Mouse (Mus musculus): ENCODE measurements around the gene Fanci. TPM values are rescaled to one million over a fixed set of nuclear protein-coding genes. Genes with fewer than 3 reads are reported as not detected.
A peak's percentile ranks its signal among the peaks of the same experiment; 100 is the strongest.

Fanci gene
- polyA plus RNA-seq, 1 experiment from 2014 or later = 6.9 TPM

DNA sequence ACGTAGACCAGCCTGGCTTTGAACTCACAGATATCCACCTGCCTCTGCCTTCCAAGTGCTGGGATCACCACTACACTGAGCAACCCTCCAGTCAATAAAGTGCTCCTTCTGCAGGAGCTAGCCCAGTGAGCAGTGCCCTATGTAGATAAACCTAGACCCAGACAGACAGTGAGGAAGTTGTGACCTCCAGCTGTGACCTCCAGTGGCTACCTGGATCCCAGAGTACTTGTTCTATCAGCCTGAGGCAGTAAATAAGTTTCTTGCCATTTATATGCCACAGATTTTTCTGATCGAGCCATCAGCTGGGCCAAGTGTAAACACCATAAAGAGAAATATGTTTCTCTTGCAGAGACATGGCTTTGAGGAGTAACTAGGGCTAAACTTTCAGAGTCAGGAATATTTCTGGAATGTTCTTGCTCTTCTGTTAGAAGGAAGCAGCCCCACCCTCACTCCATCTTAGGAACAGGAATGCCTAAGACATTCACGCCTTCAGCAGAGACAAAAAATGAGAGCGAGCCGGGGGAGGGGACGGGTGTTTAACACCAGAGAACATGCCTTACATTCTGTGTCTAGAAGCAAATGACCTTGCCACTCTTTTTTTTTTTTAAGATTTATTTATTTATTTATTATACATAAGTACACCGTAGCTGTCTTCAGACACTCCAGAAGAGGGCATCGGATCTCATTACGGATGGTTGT lies 81.9 kb downstream of the Fanci start:
- H3K27ac ChIP-seq (ENCODE audit: low read depth, low read length) = no peak overlapping the region
- H3K4me3 ChIP-seq (ENCODE audit: low read depth, low read length) = no peak overlapping the region
- H3K4me1 ChIP-seq (ENCODE audit: control insufficient read depth, insufficient read depth, low read length) = no peaks in the 10 kb centered on the region
- no peaks in the 10 kb centered on the region for H3K27me3 ChIP-seq (replicated peaks; ENCODE audit: control insufficient read depth, insufficient read depth, low read length)
- no peak overlapping the region for H3K9ac ChIP-seq (ENCODE audit: low read length)
- ATAC-seq = no peak
- H3K9me3 ChIP-seq (replicated peaks; ENCODE audit: control insufficient read depth, low read length) = no peaks in the 10 kb centered on the region
- H3K36me3 ChIP-seq (ENCODE audit: control insufficient read depth, insufficient read depth, low read length) = no peaks in the 10 kb centered on the region
- no peak overlapping the region for H3K4me2 ChIP-seq (ENCODE audit: low read length)
- DNase-seq (ENCODE audit: low spot score) = no peak
- WGBS = 95% methylated on average over 9 of the region's 9 CpGs

GRCm38 (mm10) chr7:79474831-79475399 lies 83.2 kb downstream of the Fanci start:
- no peak overlapping the region for H3K9ac ChIP-seq (ENCODE audit: low read length)
- DNase-seq (ENCODE audit: low spot score) = no peak
- H3K4me3 ChIP-seq (ENCODE audit: low read depth, low read length) = no peak overlapping the region
- no peaks in the 10 kb centered on the region for H3K36me3 ChIP-seq (ENCODE audit: control insufficient read depth, insufficient read depth, low read length)
- no peaks in the 10 kb centered on the region for H3K27me3 ChIP-seq (replicated peaks; ENCODE audit: control insufficient read depth, insufficient read depth, low read length)
- H3K4me1 ChIP-seq (ENCODE audit: control insufficient read depth, insufficient read depth, low read length) = no peaks in the 10 kb centered on the region
- H3K4me2 ChIP-seq (ENCODE audit: low read length) = no peak overlapping the region
- ATAC-seq = no peak
- 88% methylated on average over 5 of the region's 5 CpGs for WGBS
- no peaks in the 10 kb centered on the region for H3K9me3 ChIP-seq (replicated peaks; ENCODE audit: control insufficient read depth, low read length)
- H3K27ac ChIP-seq (ENCODE audit: low read depth, low read length) = no peak overlapping the region

GRCm38 (mm10) chr7:79486528-79486927 lies 94.8 kb downstream of the Fanci start:
- ATAC-seq (no peak), DNase-seq (ENCODE audit: low spot score) (no peak)
- Histone ChIP-seq H3K4me3 (ENCODE audit: low read depth, low read length) (no peak overlapping the region), H3K9ac (ENCODE audit: low read length) (no peak overlapping the region), H3K27me3 (replicated peaks; ENCODE audit: control insufficient read depth, insufficient read depth, low read length) (no peaks in the 10 kb centered on the region), H3K9me3 (replicated peaks; ENCODE audit: control insufficient read depth, low read length) (no peaks in the 10 kb centered on the region), H3K4me2 (ENCODE audit: low read length) (no peak overlapping the region), H3K36me3 (ENCODE audit: control insufficient read depth, insufficient read depth, low read length) (no peaks in the 10 kb centered on the region), H3K4me1 (ENCODE audit: control insufficient read depth, insufficient read depth, low read length) (no peaks in the 10 kb centered on the region), H3K27ac (ENCODE audit: low read depth, low read length) (no peak overlapping the region)
- WGBS = 59% methylated on average over 10 of the region's 10 CpGs

DNA sequence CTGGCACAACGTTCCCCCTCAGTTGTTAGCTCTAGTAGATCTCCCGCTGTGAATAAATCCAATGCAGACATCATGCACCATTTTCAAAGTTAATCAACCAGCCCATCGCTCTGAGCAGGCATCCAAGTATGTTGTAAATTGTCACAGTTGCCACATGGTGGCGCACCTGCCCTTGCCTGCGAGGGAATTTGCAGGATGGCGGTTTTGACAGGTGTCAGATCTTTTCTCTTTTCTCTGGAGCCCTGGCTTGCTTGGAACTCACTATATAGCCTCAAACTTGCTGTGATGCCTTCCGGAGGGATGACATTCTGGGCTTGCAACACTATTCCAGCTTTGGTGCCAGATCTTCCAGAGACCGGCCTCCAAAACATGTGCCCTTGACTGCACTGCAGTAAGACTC lies 102.2 kb downstream of the Fanci start:
- Histone ChIP-seq H3K4me1 (ENCODE audit: control insufficient read depth, insufficient read depth, low read length) (peaks cover 19% of the 10 kb centered on the region), H3K9me3 (replicated peaks; ENCODE audit: control insufficient read depth, low read length) (no peaks in the 10 kb centered on the region), H3K4me3 (ENCODE audit: low read depth, low read length) (no peak overlapping the region), H3K4me2 (ENCODE audit: low read length) (no peak overlapping the region), H3K27me3 (replicated peaks; ENCODE audit: control insufficient read depth, insufficient read depth, low read length) (no peaks in the 10 kb centered on the region), H3K27ac (ENCODE audit: low read depth, low read length) (no peak overlapping the region), H3K9ac (ENCODE audit: low read length) (no peak overlapping the region), H3K36me3 (ENCODE audit: control insufficient read depth, insufficient read depth, low read length) (no peaks in the 10 kb centered on the region)
- 6% methylated on average over 8 of the region's 8 CpGs for WGBS
- ATAC-seq = no peak
- DNase-seq (ENCODE audit: low spot score) = peak; percentile 89

DNA sequence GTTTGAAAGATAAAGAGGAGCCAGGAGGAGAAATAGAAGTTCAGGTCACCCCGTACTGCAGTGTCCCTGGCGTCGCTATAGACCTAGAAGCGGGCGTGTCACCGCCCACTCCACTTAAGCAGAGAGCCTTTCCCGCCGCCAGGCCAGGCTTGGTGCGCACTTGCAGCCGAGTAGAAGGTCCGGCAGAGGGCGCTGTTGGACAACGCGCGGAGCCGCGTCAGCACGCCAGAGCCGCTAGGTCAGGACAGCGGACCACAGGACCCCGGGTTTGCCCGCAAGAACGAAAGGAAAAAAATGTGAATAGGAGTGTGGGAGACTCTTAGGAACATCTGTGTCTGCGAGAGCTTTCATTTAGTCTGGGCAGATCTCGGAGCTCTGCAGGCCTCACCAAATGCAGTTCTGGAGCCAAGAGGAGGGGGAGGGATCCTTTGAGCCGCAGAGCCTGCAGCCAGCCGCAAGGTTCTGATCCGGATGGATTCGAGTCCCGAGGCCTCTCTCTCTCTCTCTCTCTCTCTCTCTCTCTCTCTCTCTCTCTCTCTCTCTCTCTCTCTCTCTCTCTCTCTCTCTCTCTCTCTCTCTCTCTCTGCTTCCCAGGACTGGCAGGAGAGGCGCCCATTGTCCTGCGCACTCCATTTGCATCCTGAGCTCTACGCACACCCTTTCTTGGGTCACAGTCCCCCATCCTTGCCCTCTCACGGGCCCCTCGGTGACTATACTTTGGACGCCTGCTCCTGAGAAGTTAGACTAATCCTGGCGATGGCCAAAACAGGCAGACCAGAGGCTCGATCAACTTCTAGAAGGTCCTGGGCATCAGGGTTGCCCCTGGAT lies 104.5 kb downstream of the Fanci start:
- ATAC-seq = peak; percentile 63

GRCm38 (mm10) chr7:79496816-79497328 lies 105.1 kb downstream of the Fanci start:
- peak overlapping the region; percentile 100 for H3K9ac ChIP-seq (ENCODE audit: low read length)
- H3K4me2 ChIP-seq (ENCODE audit: low read length) = peak overlapping the region; percentile 99
- H3K36me3 ChIP-seq (ENCODE audit: control insufficient read depth, insufficient read depth, low read length) = peaks cover 7% of the 10 kb centered on the region
- ATAC-seq (no peak), DNase-seq (ENCODE audit: low spot score) (peak; percentile 28)
- peaks cover 19% of the 10 kb centered on the region for H3K4me1 ChIP-seq (ENCODE audit: control insufficient read depth, insufficient read depth, low read length)
- H3K9me3 ChIP-seq (replicated peaks; ENCODE audit: control insufficient read depth, low read length) = no peaks in the 10 kb centered on the region
- WGBS = 5% methylated on average over 9 of the region's 9 CpGs
- H3K27ac ChIP-seq (ENCODE audit: low read depth, low read length) = peak overlapping the region; percentile 100
- H3K4me3 ChIP-seq (ENCODE audit: low read depth, low read length) = peak overlapping the region; percentile 99
- H3K27me3 ChIP-seq (replicated peaks; ENCODE audit: control insufficient read depth, insufficient read depth, low read length) = no peaks in the 10 kb centered on the region

More for the DNA sequence above, 104.5 kb downstream of the Fanci start:
- peak overlapping the region; percentile 100 for H3K9ac ChIP-seq (ENCODE audit: low read length)
- H3K27ac ChIP-seq (ENCODE audit: low read depth, low read length) = peak overlapping the region; percentile 100
- peak; percentile 94 for DNase-seq (ENCODE audit: low spot score)
- no peaks in the 10 kb centered on the region for H3K9me3 ChIP-seq (replicated peaks; ENCODE audit: control insufficient read depth, low read length)
- H3K4me1 ChIP-seq (ENCODE audit: control insufficient read depth, insufficient read depth, low read length) = peaks cover 19% of the 10 kb centered on the region
- peak overlapping the region; percentile 99 for H3K4me3 ChIP-seq (ENCODE audit: low read depth, low read length)
- peak overlapping the region; percentile 99 for H3K4me2 ChIP-seq (ENCODE audit: low read length)
- H3K27me3 ChIP-seq (replicated peaks; ENCODE audit: control insufficient read depth, insufficient read depth, low read length) = no peaks in the 10 kb centered on the region
- 1% methylated on average over 38 of the region's 38 CpGs for WGBS
- 0 out of 2 replicates have a peak, but pooled peaks cover under 1% of the 10 kb centered on the region for H3K36me3 ChIP-seq (ENCODE audit: control insufficient read depth, insufficient read depth, low read length)

- DNase-seq (ENCODE audit: low spot score) (peak; percentile 90), ATAC-seq (peak; percentile 32)
- H3K4me1 ChIP-seq (ENCODE audit: control insufficient read depth, insufficient read depth, low read length) = peaks cover 19% of the 10 kb centered on the region
- H3K36me3 ChIP-seq (ENCODE audit: control insufficient read depth, insufficient read depth, low read length) = peaks cover 15% of the 10 kb centered on the region
- peak overlapping the region; percentile 99; the same call in 1 of the 2 replicates for H3K4me3 ChIP-seq (ENCODE audit: low read depth, low read length)
- peak overlapping the region; percentile 100 for H3K9ac ChIP-seq (ENCODE audit: low read length)
- H3K27ac ChIP-seq (ENCODE audit: low read depth, low read length) = peak overlapping the region; percentile 100
- H3K27me3 ChIP-seq (replicated peaks; ENCODE audit: control insufficient read depth, insufficient read depth, low read length) = no peaks in the 10 kb centered on the region
- WGBS = 1% methylated on average over 20 of the region's 20 CpGs
- no peaks in the 10 kb centered on the region for H3K9me3 ChIP-seq (replicated peaks; ENCODE audit: control insufficient read depth, low read length)
- peak overlapping the region; percentile 99 for H3K4me2 ChIP-seq (ENCODE audit: low read length)
Measured at GRCm38 (mm10) chr7:79497701-79498115, 106.0 kb downstream of the Fanci start.

- Histone ChIP-seq H3K9ac (ENCODE audit: low read length) (peak overlapping the region; percentile 100), H3K27me3 (replicated peaks; ENCODE audit: control insufficient read depth, insufficient read depth, low read length) (no peaks in the 10 kb centered on the region), H3K36me3 (ENCODE audit: control insufficient read depth, insufficient read depth, low read length) (peaks cover 22% of the 10 kb centered on the region), H3K9me3 (replicated peaks; ENCODE audit: control insufficient read depth, low read length) (no peaks in the 10 kb centered on the region), H3K4me2 (ENCODE audit: low read length) (peak overlapping the region; percentile 99), H3K27ac (ENCODE audit: low read depth, low read length) (peak overlapping the region; percentile 100), H3K4me1 (ENCODE audit: control insufficient read depth, insufficient read depth, low read length) (peaks cover 19% of the 10 kb centered on the region), H3K4me3 (ENCODE audit: low read depth, low read length) (peak overlapping the region; percentile 99)
- WGBS = 1% methylated on average over 6 of the region's 6 CpGs
- ATAC-seq (no peak), DNase-seq (ENCODE audit: low spot score) (peak; percentile 65)
Measured at GRCm38 (mm10) chr7:79498356-79498755, 106.6 kb downstream of the Fanci start.
